Mouse (Mus musculus) left cerebral cortex, adult 9 months (tissue): ENCODE results near the gene Nrp2.

Source experiments
- DNase-seq, 2 experiments: peaks; one replicate each; pipeline ENCODE4 v3.0.0; 2022; ENCODE audit warnings: low spot score in 2 of 2

The Nrp2 gene

GRCm38 (mm10) chr1:62704889-62705516 is 1.9 kb downstream of the Nrp2 start:
- no peak for DNase-seq

- DNase-seq: peak in 1 of 2 experiments; percentile 58
Measured at GRCm38 (mm10) chr1:62705517-62705981, 2.5 kb downstream of the Nrp2 start.

- peak in 1 of 2 experiments; percentile 52 for DNase-seq
Measured at GRCm38 (mm10) chr1:62706085-62707021, 3.3 kb downstream of the Nrp2 start.

DNA sequence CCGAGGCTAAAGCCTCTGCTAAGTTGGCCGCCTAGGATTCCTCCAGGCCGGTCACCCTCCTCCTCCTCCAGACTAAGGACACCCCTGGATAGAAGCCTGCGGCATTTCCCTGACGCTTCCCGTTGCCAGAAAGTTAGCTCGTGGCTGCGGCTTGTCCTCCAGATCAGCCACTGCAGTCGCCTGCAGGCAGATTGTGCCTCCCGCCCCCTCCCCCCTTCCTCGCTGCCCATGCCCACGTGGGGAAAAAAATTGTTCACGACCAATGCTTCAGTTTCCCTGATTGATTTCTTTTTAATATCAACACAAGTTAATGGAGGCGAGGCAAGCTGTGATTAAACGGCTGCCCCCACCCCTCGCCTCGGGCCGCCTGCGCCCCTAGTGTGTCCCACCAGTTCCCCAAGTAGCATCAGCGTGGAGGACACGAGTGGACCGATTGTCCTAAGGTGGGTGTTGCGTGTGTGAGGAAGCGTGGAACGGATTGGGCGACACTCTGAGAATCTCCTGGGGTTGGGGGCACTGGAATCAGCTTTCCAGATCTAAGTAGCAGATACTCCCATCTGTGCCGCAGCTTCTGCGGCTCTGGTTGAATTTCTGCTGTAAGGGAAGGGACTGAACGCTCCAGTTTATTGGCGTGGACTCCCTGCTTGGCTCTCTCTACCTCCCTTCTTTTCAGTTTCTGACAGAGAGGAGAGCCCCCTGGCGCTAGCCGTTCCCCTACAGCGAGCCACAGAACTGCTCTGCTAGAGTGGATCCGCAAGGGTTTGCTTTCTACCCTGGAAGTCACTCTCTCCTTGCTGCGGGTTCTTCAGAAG is 4.2 kb downstream of the Nrp2 start:
- DNase-seq: peak in 1 of 2 experiments; percentile 42

GRCm38 (mm10) chr1:62707913-62708860 is 5.1 kb downstream of the Nrp2 start:
- DNase-seq: no peak

DNA sequence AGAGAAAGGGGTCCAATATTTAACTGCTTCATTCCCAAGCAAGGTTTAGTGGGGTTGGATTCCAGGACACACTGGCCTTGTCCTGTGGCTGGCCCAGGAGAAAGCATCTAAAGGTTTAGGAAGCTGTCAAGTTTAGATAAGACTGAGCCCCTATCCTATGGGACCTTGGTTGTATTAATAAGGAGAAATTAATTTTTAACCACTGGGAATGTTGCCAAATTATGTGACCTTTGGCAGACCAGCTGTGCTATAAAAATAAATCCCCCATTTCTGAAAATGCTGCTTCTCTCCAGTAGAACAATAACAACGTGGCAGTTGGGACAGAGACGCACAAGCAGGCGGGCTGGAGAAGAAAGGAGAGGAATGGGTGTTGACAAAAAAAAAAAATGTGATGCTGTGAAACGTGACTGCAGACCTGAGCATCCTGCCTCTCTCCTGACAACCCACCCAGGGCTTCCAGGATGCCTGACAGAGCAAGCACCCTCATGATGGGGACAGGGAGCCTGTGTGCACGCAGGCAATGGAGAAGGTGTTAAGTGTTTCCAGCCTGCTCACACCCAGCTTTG is 6.8 kb downstream of the Nrp2 start:
- DNase-seq: no peak

- DNase-seq: no peak
Measured at GRCm38 (mm10) chr1:62713021-62713676, 10.1 kb downstream of the Nrp2 start.

GRCm38 (mm10) chr1:62715004-62715403 is 11.9 kb downstream of the Nrp2 start:
- DNase-seq: no peak

DNA sequence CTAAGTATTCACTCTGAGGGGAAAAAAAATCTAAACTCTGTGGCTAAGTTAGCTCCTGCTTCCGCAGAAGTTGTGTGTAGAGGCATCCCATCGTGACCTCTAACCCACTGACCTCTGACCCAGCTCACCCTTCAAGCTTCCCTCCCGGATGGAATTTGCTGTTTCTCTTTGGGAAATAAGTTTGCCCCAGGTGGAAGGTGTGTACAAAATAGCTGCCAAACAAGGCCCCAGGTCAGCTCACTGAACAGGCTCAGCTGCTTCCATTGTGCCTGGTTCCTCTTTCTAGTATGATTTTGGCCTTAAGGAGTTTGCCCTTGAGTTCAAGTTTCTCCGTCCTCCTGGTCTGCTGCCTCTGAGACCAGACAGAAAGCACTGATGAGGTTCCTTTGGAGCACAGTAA is 12.6 kb downstream of the Nrp2 start:
- no peak for DNase-seq

DNA sequence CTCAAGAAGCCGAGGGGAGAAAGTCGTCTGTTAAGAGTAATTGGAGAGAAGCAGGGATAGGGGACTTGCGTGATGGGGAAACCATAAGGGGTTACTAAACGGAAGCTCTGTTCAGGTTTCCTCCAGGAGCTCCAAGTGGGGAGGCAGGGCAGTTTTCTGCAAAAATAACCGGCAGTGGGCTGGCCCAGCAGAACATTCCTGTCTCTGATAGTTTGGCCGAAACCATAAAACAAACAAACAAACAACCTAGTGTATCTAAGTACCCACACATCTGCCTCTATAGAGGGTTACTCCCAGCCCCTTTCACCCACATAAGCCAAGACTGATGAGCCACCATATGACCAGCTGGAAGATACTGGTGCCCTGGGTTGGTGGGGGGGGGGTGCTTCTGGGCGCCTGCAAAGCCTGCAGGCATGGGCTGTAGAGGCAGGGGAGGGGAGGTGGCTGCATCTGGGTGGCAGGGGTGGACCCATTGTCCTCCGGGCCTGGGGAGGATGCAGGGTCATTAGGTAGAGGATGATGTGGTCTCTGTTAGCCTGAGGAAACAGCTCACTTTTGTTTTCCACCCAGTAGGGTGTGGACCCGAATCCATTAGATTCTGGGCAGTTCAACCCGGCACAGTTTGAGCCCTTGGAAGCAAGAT is 13.9 kb downstream of the Nrp2 start:
- no peak for DNase-seq

- peak in 1 of 2 experiments; percentile 70 for DNase-seq
Measured at GRCm38 (mm10) chr1:62717552-62718236, 14.6 kb downstream of the Nrp2 start.

DNA sequence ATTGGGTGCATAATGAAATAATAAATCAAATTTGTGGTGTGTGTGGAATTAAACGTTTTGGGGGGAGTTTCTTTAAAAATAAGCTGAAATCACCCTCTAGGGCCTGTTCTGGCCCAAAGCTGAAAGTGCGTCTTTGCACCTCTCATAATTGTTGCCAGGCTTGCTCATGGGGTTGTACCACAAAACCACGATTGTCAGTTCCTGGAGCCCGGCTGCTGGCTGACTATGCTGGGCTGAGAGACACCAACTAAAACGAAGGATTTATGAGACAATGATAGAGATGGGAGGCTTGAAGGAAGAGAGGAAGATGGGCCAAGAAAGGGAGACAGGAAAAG is 15.1 kb downstream of the Nrp2 start:
- no peak for DNase-seq

GRCm38 (mm10) chr1:62718750-62719149 is 15.7 kb downstream of the Nrp2 start:
- DNase-seq: no peak

GRCm38 (mm10) chr1:62719770-62720169 is 16.7 kb downstream of the Nrp2 start:
- DNase-seq: no peak

GRCm38 (mm10) chr1:62720176-62720575 is 17.1 kb downstream of the Nrp2 start:
- no peak for DNase-seq

DNA sequence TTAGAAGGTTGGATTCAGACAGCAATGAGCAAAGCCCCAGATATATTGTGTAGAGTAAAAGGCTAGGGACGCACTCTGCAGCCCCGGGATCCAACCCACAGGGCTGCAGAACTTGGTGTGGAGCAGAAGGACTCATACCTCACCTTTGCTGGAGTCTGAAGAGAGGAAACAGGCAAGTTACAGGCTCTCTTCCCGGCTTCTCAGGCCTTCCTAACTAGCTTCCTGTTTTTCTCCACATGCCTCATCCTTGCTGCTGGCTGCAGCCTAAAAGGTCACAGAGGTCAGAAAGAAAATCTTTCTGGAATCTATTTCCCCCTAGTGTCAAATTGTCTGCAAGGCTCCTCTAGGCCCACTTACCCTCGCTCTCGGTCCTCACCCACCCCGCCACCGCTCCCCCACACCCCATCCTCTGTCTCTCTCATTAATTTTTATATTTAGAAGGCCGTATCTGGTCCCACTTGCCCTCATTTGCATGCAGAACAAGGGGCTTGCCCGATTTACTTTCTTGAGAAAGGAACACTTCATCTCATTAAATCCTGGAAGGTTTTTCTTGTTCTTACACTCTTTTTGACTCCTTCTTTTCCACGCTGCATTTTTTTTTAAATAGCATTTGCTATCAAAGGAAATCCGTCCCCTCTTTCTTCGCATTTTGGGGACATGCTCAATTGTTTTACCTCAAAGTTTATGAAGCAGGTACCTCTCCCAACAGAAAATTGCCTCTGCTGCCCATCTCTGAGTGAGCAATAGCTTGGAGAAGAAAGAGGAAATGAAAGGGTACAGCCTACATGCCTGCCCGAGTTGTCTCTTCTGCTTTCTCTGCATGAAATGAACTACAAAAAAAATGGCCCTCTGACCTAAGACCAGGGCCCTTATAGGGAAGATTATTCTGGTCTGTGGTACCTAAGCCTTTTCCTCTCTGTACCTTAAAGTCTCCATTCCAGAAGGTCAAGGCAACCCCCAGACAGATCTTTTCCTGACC is 17.9 kb downstream of the Nrp2 start:
- DNase-seq: no peak

DNA sequence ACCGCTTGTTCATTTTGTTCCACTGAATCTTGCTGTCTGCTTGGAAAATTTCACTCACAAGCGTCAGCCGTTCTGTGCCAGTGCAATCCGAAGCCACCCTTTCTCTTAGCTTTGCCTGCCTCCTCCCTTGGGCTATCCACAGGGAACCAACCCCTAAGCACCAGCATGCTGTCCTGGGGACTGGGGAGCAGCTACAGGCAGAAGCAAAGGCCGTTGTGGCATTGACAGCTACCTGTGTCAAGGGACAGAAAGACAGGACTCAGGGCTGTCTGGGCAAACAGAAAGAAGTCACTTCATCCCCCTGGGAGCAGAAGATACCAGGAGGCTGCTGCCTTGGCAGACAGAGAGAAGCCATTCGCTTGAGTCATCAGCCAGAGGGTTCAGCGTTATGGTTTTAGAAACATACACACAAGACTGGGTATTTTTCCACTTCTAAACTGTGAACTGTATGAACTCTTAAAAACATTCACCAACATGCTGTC is 18.7 kb downstream of the Nrp2 start:
- no peak for DNase-seq

GRCm38 (mm10) chr1:62722526-62722925 is 19.4 kb downstream of the Nrp2 start:
- no peak for DNase-seq
